Mouse (Mus musculus) limb, embryonic 15.5 days (tissue): ENCODE measurements around the gene Gm42421. TPM values are rescaled to one million over a fixed set of nuclear protein-coding genes. Genes with fewer than 3 reads are reported as not detected.

Experiments used
- ATAC-seq: fragments of 200-750 bp; cut with Nextera tagmentation; 2 replicates; pipeline ENCODE4 v1.8.0; 2017; ENCODE audit warnings: low read depth, moderate TSS enrichment; ENCODE audit not compliant: insufficient number of reproducible peaks, low FRiP score, low TSS enrichment
- H3K27ac ChIP-seq: fragments of 300-500 bp; sonication (generic); 2 replicates; pipeline ENCODE4 v1.5.1; 2015; ENCODE audit warnings: moderate library complexity, mild to moderate bottlenecking, inconsistent platforms
- H3K27me3 ChIP-seq: fragments of 300-500 bp; sonication (generic); 2 replicates; pipeline ENCODE4 v1.6.1; 2015; ENCODE audit warnings: inconsistent platforms
- H3K36me3 ChIP-seq: fragments of 300-500 bp; sonication (generic); 2 replicates; pipeline ENCODE4 v1.6.1; 2015; ENCODE audit warnings: inconsistent platforms
- H3K4me1 ChIP-seq: fragments of 300-500 bp; sonication (generic); 2 replicates; pipeline ENCODE4 v1.6.1; 2015; ENCODE audit warnings: inconsistent platforms
- H3K4me2 ChIP-seq: fragments of 300-500 bp; sonication (generic); 2 replicates; pipeline ENCODE4 v1.6.1; 2015; ENCODE audit warnings: mild to moderate bottlenecking, inconsistent platforms
- H3K4me3 ChIP-seq: fragments of 300-500 bp; sonication (generic); 2 replicates; pipeline ENCODE4 v1.5.1; 2015; ENCODE audit warnings: mild to moderate bottlenecking, inconsistent platforms
- H3K9ac ChIP-seq: fragments of 300-500 bp; sonication (generic); 2 replicates; pipeline ENCODE4 v1.6.1; 2015; ENCODE audit warnings: inconsistent platforms
- H3K9me3 ChIP-seq: fragments of 300-500 bp; sonication (generic); 2 replicates; pipeline ENCODE4 v1.6.1; 2016; ENCODE audit warnings: inconsistent platforms
- WGBS: fragments of 180-500 bp; shearing (Covaris S2); methylation state at CpG from one replicate; pipeline ENCODE4 v1.1.7; 2015; 5-methylcytosine and 5-hydroxymethylcytosine counted together
- polyA plus RNA-seq: library from polyadenylated mRNA; unstranded; fragments of >200 nt; fragmentation: Nextera tagmentation; extraction: Ambion mirVana; gene quantifications from 2 replicates; pipeline ENCODE4 v1.2.1, GENCODE M21; 2015

Gm42421 gene
- polyA plus RNA-seq, 1 experiment from 2014 or later, result 0.70 TPM

GRCm38 (mm10) chr5:143943231-143944125 is 15.5 kb downstream of the Gm42421 start:
- H3K27ac ChIP-seq, result no peak overlapping the region
- no peak overlapping the region for H3K4me2 ChIP-seq
- H3K4me1 ChIP-seq, result no peaks in the 10 kb centered on the region
- ATAC-seq, result no peak
- H3K9ac ChIP-seq, result no peak overlapping the region
- H3K36me3 ChIP-seq, result no peaks in the 10 kb centered on the region
- H3K27me3 ChIP-seq, result no peaks in the 10 kb centered on the region
- WGBS, result 85% methylated on average over 14 of the region's 14 CpGs
- no peaks in the 10 kb centered on the region for H3K9me3 ChIP-seq
- H3K4me3 ChIP-seq, result no peak overlapping the region

DNA sequence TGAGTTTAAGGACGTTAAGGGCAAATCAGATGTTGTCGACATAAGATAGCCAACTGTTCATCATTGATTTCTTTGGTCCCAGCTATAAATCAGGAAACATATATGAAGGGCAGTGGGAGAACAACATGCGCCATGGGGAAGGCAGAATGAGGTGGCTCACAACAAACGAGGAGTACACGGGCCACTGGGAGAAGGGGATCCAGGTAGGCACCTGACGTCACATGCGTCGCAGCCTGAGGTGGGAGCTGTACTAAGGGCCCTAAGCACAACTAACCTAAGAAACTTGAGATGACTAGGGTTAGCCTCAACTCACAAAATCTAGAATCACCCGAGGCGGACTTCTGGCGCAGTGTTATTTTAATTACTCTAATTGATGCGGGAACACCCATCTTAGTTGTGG is 20.4 kb downstream of the Gm42421 start:
- Histone ChIP-seq H3K9me3 (no peaks in the 10 kb centered on the region), H3K36me3 (no peaks in the 10 kb centered on the region), H3K27ac (no peak overlapping the region), H3K9ac (no peak overlapping the region), H3K27me3 (no peaks in the 10 kb centered on the region), H3K4me2 (no peak overlapping the region), H3K4me1 (no peaks in the 10 kb centered on the region), H3K4me3 (no peak overlapping the region)
- WGBS, result 79% methylated on average over 12 of the region's 12 CpGs
- ATAC-seq, result no peak

DNA sequence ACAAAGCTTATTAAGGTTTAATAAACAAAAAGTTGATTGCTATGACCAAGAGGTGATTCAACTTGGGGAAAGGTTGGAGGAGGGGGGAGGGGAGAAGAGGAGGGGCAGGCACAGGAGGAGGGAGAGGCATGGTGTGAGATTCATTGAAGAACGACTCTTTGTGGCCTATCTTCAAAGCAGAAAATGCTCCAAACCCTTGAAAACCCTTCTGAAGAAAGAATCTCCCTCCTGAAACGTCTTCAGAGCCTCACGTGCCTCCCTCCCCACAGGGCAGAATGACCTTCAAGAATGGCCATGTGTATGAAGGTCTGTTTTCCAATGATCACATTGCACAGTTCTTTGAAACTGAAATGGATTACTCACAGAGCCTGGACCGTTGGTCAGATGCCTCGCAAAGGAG is 22.0 kb downstream of the Gm42421 start:
- Histone ChIP-seq H3K4me1 (no peaks in the 10 kb centered on the region), H3K9ac (no peak overlapping the region), H3K4me3 (no peak overlapping the region), H3K36me3 (no peaks in the 10 kb centered on the region), H3K9me3 (no peaks in the 10 kb centered on the region), H3K4me2 (no peak overlapping the region), H3K27me3 (no peaks in the 10 kb centered on the region), H3K27ac (no peak overlapping the region)
- 35% methylated on average over 5 of the region's 5 CpGs for WGBS
- no peak for ATAC-seq

- no peak for ATAC-seq
- H3K27me3 ChIP-seq, result no peaks in the 10 kb centered on the region
- no peaks in the 10 kb centered on the region for H3K36me3 ChIP-seq
- H3K4me2 ChIP-seq, result no peak overlapping the region
- H3K9me3 ChIP-seq, result no peaks in the 10 kb centered on the region
- H3K4me3 ChIP-seq, result no peak overlapping the region
- no peak overlapping the region for H3K27ac ChIP-seq
- H3K4me1 ChIP-seq, result no peaks in the 10 kb centered on the region
- H3K9ac ChIP-seq, result no peak overlapping the region
- WGBS, result 89% methylated on average over 6 of the region's 6 CpGs
Measured at GRCm38 (mm10) chr5:143957101-143957500, 29.1 kb downstream of the Gm42421 start.

DNA sequence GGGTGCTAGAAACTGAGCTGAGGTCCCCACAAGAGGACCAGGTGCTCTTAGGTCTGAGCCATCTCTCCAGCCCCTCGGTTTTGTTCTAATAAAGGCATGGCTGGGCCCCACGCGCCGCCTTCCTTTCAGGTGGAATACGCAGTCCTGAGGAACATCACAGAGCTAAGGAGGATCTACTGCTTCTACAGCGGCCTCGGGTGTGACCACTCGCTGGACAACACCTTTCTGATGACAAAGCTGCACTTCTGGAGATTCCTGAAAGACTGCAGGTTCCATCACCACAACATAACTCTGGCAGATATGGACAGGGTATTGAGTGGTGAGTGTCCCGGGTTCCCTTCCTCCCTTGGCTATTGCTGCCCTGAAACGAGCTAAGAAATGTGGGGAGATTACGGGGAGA is 31.6 kb downstream of the Gm42421 start:
- Histone ChIP-seq H3K27ac (no peak overlapping the region), H3K9ac (no peak overlapping the region), H3K36me3 (no peaks in the 10 kb centered on the region), H3K4me3 (no peak overlapping the region), H3K9me3 (no peaks in the 10 kb centered on the region), H3K4me1 (no peaks in the 10 kb centered on the region), H3K27me3 (no peaks in the 10 kb centered on the region), H3K4me2 (no peak overlapping the region)
- 88% methylated on average over 11 of the region's 11 CpGs for WGBS
- ATAC-seq, result no peak

DNA sequence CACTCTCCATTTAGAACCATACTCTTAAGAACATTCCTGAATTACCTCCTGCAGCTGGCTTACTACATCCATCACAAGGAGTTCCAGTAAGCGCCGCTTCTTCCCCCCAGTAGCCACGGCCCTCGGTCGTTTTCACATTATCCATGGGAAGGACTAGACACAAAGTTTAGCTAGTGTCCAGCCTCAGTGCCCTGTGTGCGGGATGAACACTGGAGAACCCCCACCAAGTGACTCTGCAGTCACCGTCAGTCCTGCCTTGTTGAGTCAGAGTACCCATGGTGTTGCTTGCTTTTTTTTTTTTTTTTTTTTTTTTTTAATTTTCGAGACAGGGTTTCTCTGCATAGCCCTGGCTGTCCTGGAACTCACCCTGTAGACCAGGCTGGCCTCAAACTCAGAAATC is 33.2 kb downstream of the Gm42421 start:
- Histone ChIP-seq H3K36me3 (no peaks in the 10 kb centered on the region), H3K4me1 (no peaks in the 10 kb centered on the region)
- 81% methylated on average over 8 of the region's 8 CpGs for WGBS

GRCm38 (mm10) chr5:143965586-143966345 is 37.8 kb downstream of the Gm42421 start:
- Histone ChIP-seq H3K36me3 (no peaks in the 10 kb centered on the region), H3K4me1 (no peaks in the 10 kb centered on the region), H3K4me2 (no peak overlapping the region), H3K9me3 (no peaks in the 10 kb centered on the region), H3K9ac (no peak overlapping the region), H3K27ac (no peak overlapping the region), H3K4me3 (no peak overlapping the region), H3K27me3 (no peaks in the 10 kb centered on the region)
- WGBS, result 78% methylated on average over 12 of the region's 12 CpGs
- no peak for ATAC-seq

More for the DNA sequence above, 33.2 kb downstream of the Gm42421 start:
- no peak overlapping the region for H3K4me3 ChIP-seq
- H3K9me3 ChIP-seq, result no peaks in the 10 kb centered on the region
- no peaks in the 10 kb centered on the region for H3K27me3 ChIP-seq
- no peak overlapping the region for H3K27ac ChIP-seq
- no peak overlapping the region for H3K9ac ChIP-seq
- H3K4me2 ChIP-seq, result no peak overlapping the region
- no peak for ATAC-seq

DNA sequence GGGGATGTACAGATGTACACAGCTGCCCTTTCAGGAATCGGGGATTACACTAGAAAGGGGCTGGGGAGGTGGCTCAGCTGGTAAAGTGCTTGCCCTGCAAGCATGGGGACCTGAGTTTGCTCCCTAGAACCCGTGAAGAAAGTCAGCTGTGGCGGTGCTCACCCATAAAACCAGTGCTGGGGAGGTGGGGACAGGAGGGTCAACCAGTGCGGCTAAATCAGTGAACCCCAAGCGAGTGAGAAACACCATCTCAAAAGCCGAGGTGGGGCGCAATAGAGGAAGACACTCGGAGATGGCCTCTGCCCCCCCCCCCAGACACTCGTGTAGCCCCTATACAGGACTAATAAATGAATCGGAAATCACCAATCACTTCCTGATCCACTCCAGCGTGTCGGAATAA is 38.7 kb downstream of the Gm42421 start:
- H3K4me1 ChIP-seq, result no peaks in the 10 kb centered on the region
- H3K27ac ChIP-seq, result no peak overlapping the region
- H3K4me3 ChIP-seq, result no peak overlapping the region
- no peaks in the 10 kb centered on the region for H3K27me3 ChIP-seq
- no peaks in the 10 kb centered on the region for H3K36me3 ChIP-seq
- ATAC-seq, result no peak
- no peaks in the 10 kb centered on the region for H3K9me3 ChIP-seq
- no peak overlapping the region for H3K9ac ChIP-seq
- WGBS, result 84% methylated on average over 12 of the region's 12 CpGs
- no peak overlapping the region for H3K4me2 ChIP-seq

DNA sequence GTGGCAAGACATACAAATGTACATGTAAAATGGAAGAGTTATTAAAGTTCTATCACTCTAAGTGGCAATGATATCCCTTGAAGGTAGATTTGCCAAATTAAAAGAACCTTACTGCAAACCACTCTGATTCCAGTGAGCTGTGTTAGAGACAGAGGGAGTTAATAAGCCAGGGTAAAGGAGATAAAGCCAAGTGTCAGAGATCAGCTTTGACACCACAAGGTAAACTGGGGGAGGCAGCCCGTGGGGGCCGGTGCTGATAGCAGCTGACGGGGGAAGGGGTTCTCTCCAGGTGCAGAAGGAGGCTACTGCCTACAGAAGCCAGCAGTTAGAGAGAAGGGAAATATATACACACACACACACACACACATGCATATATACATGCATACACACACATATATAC is 44.7 kb downstream of the Gm42421 start:
- WGBS, result 56% methylated on average over 3 of the region's 3 CpGs
- H3K4me3 ChIP-seq, result no peak overlapping the region
- H3K27ac ChIP-seq, result no peak overlapping the region
- no peaks in the 10 kb centered on the region for H3K27me3 ChIP-seq
- H3K9me3 ChIP-seq, result no peaks in the 10 kb centered on the region
- H3K9ac ChIP-seq, result no peak overlapping the region
- 0 out of 2 replicates have a peak, but pooled peaks cover 3% of the 10 kb centered on the region for H3K4me1 ChIP-seq
- no peak for ATAC-seq
- H3K36me3 ChIP-seq, result no peaks in the 10 kb centered on the region
- H3K4me2 ChIP-seq, result no peak overlapping the region

- H3K9ac ChIP-seq, result no peak overlapping the region
- no peak overlapping the region for H3K4me2 ChIP-seq
- 0 out of 2 replicates have a peak, but pooled peaks cover 3% of the 10 kb centered on the region for H3K4me1 ChIP-seq
- no peaks in the 10 kb centered on the region for H3K36me3 ChIP-seq
- H3K27me3 ChIP-seq, result no peaks in the 10 kb centered on the region
- WGBS, result 45% methylated on average over 4 of the region's 4 CpGs
- H3K9me3 ChIP-seq, result no peaks in the 10 kb centered on the region
- H3K4me3 ChIP-seq, result no peak overlapping the region
- no peak overlapping the region for H3K27ac ChIP-seq
- ATAC-seq, result peak; percentile 72
Measured at GRCm38 (mm10) chr5:143974931-143975630, 47.1 kb downstream of the Gm42421 start.

- 51% methylated on average over 2 of the region's 2 CpGs for WGBS
- no peak overlapping the region for H3K27ac ChIP-seq
- H3K9me3 ChIP-seq, result no peaks in the 10 kb centered on the region
- H3K9ac ChIP-seq, result no peak overlapping the region
- no peak overlapping the region for H3K4me2 ChIP-seq
- H3K4me3 ChIP-seq, result no peak overlapping the region
- H3K4me1 ChIP-seq, result 0 out of 2 replicates have a peak, but pooled peaks cover 3% of the 10 kb centered on the region
- H3K27me3 ChIP-seq, result no peaks in the 10 kb centered on the region
- H3K36me3 ChIP-seq, result no peaks in the 10 kb centered on the region
- ATAC-seq, result no peak; the same call in 1 of the 2 replicates
Measured at GRCm38 (mm10) chr5:143975631-143975933, 47.6 kb downstream of the Gm42421 start.

GRCm38 (mm10) chr5:143976232-143976631 is 48.3 kb downstream of the Gm42421 start:
- H3K4me2 ChIP-seq, result no peak overlapping the region
- H3K36me3 ChIP-seq, result no peaks in the 10 kb centered on the region
- H3K9ac ChIP-seq, result no peak overlapping the region
- peaks cover 7% of the 10 kb centered on the region; the same call in 1 of the 2 replicates for H3K4me1 ChIP-seq
- H3K27me3 ChIP-seq, result no peaks in the 10 kb centered on the region
- no peak for ATAC-seq
- H3K27ac ChIP-seq, result no peak overlapping the region
- no peak overlapping the region for H3K4me3 ChIP-seq
- no peaks in the 10 kb centered on the region for H3K9me3 ChIP-seq
- WGBS, result 84% methylated on average over 11 of the region's 11 CpGs
